ENCODE assay signal across 14 mouse cellular contexts in the genomic region with DNA sequence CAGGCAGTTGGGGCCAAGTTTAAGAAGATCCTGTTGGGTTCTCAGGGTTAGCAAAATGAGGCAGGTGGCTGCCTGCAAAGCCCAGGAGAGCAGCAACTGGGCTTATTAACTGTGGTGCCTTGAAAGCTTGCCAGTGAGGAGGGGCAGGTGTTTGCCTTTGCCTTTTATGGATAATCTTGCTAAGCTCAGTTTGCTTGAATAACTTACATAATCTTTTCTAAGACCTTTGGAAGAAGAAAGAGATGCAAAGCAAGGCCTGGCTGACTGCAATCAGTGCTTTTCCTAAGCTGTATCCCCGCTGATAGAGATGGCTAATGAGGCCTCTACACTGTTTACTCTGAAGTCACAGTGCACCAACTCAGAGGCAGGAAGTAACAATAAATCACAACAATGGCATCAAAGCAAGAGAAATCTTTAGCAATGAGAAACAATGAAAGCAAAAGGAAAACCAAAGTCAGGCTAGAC.
A peak's percentile ranks its signal among the peaks of the same experiment; 100 is the strongest.
DNase-seq lines count a peak whose midpoint lies in the region; ATAC-seq lines count a peak whose summit lies in the region.
"Had no signal": no experiment of that assay in that cellular context is flagged by ENCODE, and none has a peak within 500 bp of the region (broad histone marks: within the 10 kb centered on the region; RNA-seq: fewer than 3 reads in every experiment).

No protein-coding gene starts in this region.

- no peak overlapping the region for H3K9ac ChIP-seq in kidney, embryonic 15.5 days
- H3K9ac ChIP-seq: embryonic facial prominence, embryonic 15.5 days; heart, embryonic 12.5 days; hindbrain, embryonic 14.5 days; liver, embryonic 14.5 days had no signal

- DNase-seq in heart, adult 8-10 months (ENCODE audit: low spot score): peak; percentile 21
- no peak for DNase-seq in heart, postnatal 25 days (ENCODE audit: low spot score)
- DNase-seq in lung, postnatal 14 days: peak; percentile 8
- DNase-seq in MN1 (ENCODE audit: low spot score): no peak
- DNase-seq in thymus, postnatal 36 days: no peak
- DNase-seq in urinary bladder, postnatal 25 days (ENCODE audit: low spot score): no peak
- DNase-seq: adrenal gland, postnatal 36 days; cerebellum, adult 9-11 months had no signal

- H3K27me3 ChIP-seq in kidney, embryonic 15.5 days: no peaks in the 10 kb centered on the region
- H3K27me3 ChIP-seq: embryonic facial prominence, embryonic 15.5 days; heart, embryonic 12.5 days had no signal

- H3K4me3 ChIP-seq in kidney, embryonic 15.5 days (replicated peaks): no peak overlapping the region
- H3K4me3 ChIP-seq: embryonic facial prominence, embryonic 15.5 days; heart, embryonic 12.5 days had no signal

- H3K4me1 ChIP-seq in kidney, embryonic 15.5 days: peaks cover 7% of the 10 kb centered on the region
- H3K4me1 ChIP-seq: heart, embryonic 12.5 days had no signal

- peaks cover 37% of the 10 kb centered on the region for H3K36me3 ChIP-seq in kidney, embryonic 15.5 days

- ATAC-seq in activated CD4-positive, CD25-positive, alpha-beta regulatory T cell, adult 4 months: peak; percentile 84
- ATAC-seq in kidney, embryonic 15.5 days (replicated peaks; ENCODE audit: low FRiP score): peak; percentile 82

- no peaks in the 10 kb centered on the region for H3K9me3 ChIP-seq in kidney, embryonic 15.5 days (replicated peaks)
- H3K9me3 ChIP-seq: embryonic facial prominence, embryonic 15.5 days had no signal

- intact Hi-C loops in heart, postnatal 25 days (cut with DNase I): no loop called here

- no peak overlapping the region for H3K4me2 ChIP-seq in kidney, embryonic 15.5 days
- H3K4me2 ChIP-seq: embryonic facial prominence, embryonic 15.5 days; heart, embryonic 12.5 days; hindbrain, embryonic 14.5 days had no signal

- WGBS in kidney, embryonic 15.5 days: 12% methylated on average over 1 of the region's 1 CpGs

- no peak overlapping the region for H3K27ac ChIP-seq in kidney, embryonic 15.5 days
- H3K27ac ChIP-seq: embryonic facial prominence, embryonic 15.5 days; hindbrain, embryonic 14.5 days; liver, embryonic 14.5 days had no signal

Comparison
In these comparisons a context has a peak if more than half of its experiments do, and no peak if none do; other contexts are left out.
1. DNase-seq: peak in heart, adult 8-10 months (single experiment) and lung, postnatal 14 days (single experiment); none in heart, postnatal 25 days (single experiment), MN1 (single experiment), thymus, postnatal 36 days (0 of 2) and urinary bladder, postnatal 25 days (single experiment).